Mouse (Mus musculus) bone marrow, adult 2 months (tissue): ENCODE measurements at regions not wholly inside any gene's neighbourhood (a gene's known extent, or its start where the extent isn't known, plus 50 kb on each side); places are given as distances from the start of the nearest gene placed in this dataset.

Source experiments
- CTCF ChIP-seq: fragments of 200-500 bp; IDR thresholded peaks from 2 replicates; pipeline ENCODE4 v1.5.1; 2011; ENCODE audit warnings: low read length, control low read depth; ENCODE audit not compliant: control insufficient read depth, insufficient read depth
- POLR2A ChIP-seq: fragments of 200-500 bp; IDR thresholded peaks from 2 replicates; pipeline ENCODE4 v1.6.1; 2011; ENCODE audit warnings: low read depth, mild to moderate bottlenecking, control low read depth, low read length, borderline replicate concordance; ENCODE audit not compliant: control insufficient read depth

GRCm38 (mm10) chr13:99088285-99088684 is 96.3 kb upstream of the Zfp366 start:
- TF ChIP-seq POLR2A (no peak), CTCF (no peak)
